Mouse (Mus musculus): ENCODE results near the gene Xkr7.

The Xkr7 gene

GRCm38 (mm10) chr2:153071491-153072184, 40.0 kb downstream of the Xkr7 start:
- no peak for DNase-seq (ENCODE audit: low spot score in 2 of 2)

GRCm38 (mm10) chr2:153074651-153075050, 43.0 kb downstream of the Xkr7 start:
- no peak for DNase-seq (ENCODE audit: low spot score in 2 of 2)

- no peak for DNase-seq (ENCODE audit: low spot score in 2 of 2)
These were observed 44.3 kb downstream of the Xkr7 start for GRCm38 (mm10) chr2:153075961-153076360.

GRCm38 (mm10) chr2:153080841-153081523, 49.3 kb downstream of the Xkr7 start:
- peak; percentile 55 to 74 for DNase-seq (ENCODE audit: low spot score in 2 of 2)

GRCm38 (mm10) chr2:153081866-153082265, 50.2 kb downstream of the Xkr7 start:
- no peak for DNase-seq (ENCODE audit: low spot score in 2 of 2)

GRCm38 (mm10) chr2:153083275-153083674, 51.6 kb downstream of the Xkr7 start:
- no peak for DNase-seq (ENCODE audit: low spot score in 2 of 2)

- no peak for DNase-seq (ENCODE audit: low spot score in 2 of 2)
These were observed 52.2 kb downstream of the Xkr7 start for GRCm38 (mm10) chr2:153083824-153084223.

- peak in 1 of 2 experiments; percentile 25 for DNase-seq (ENCODE audit: low spot score in 2 of 2)
These were observed 52.8 kb downstream of the Xkr7 start for GRCm38 (mm10) chr2:153084261-153084976.

GRCm38 (mm10) chr2:153085556-153085955, 53.9 kb downstream of the Xkr7 start:
- DNase-seq (ENCODE audit: low spot score in 2 of 2): no peak

GRCm38 (mm10) chr2:153086166-153086565, 54.5 kb downstream of the Xkr7 start:
- no peak for DNase-seq (ENCODE audit: low spot score in 2 of 2)

GRCm38 (mm10) chr2:153087091-153087490, 55.4 kb downstream of the Xkr7 start:
- DNase-seq (ENCODE audit: low spot score in 2 of 2): no peak

- no peak for DNase-seq (ENCODE audit: low spot score in 2 of 2)
These were observed 57.7 kb downstream of the Xkr7 start for GRCm38 (mm10) chr2:153089316-153089715.

GRCm38 (mm10) chr2:153090551-153091165, 59.0 kb downstream of the Xkr7 start:
- DNase-seq (ENCODE audit: low spot score in 2 of 2): peak in 1 of 2 experiments; percentile 84

All from natural killer cell, adult 2 months (primary cell).